In genomic region chr17:65635715-65636360, GRCm38 (mm10) we compare ENCODE assay signal across 23 mouse cellular contexts. TPM values are rescaled to one million over a fixed set of nuclear protein-coding genes. Genes with fewer than 3 reads are reported as not detected.
A peak's percentile ranks its signal among the peaks of the same experiment; 100 is the strongest.
DNase-seq lines count a peak whose midpoint lies in the region; ATAC-seq lines count a peak whose summit lies in the region.
"Had no signal": no experiment of that assay in that cellular context is flagged by ENCODE, and none has a peak within 500 bp of the region (broad histone marks: within the 10 kb centered on the region; RNA-seq: fewer than 3 reads in every experiment).

No protein-coding gene starts in this region.

- no peak overlapping the region for H3K9ac ChIP-seq in forebrain, embryonic 11.5 days (ENCODE audit: low read length)
- H3K9ac ChIP-seq: embryonic facial prominence, embryonic 13.5 days; hindbrain, embryonic 12.5 days; liver, embryonic 12.5 days; lung, embryonic 15.5 days had no signal

- H3K4me3 ChIP-seq in megakaryocyte, embryonic 14.5 days (replicated peaks), result peak overlapping the region; percentile 31
- H3K4me3 ChIP-seq in forebrain, embryonic 11.5 days (ENCODE audit: low read depth, low read length), result no peak overlapping the region
- H3K4me3 ChIP-seq: embryonic facial prominence, embryonic 13.5 days; hindbrain, embryonic 12.5 days; left cerebral cortex, adult 2 months; limb, embryonic 10.5 days; liver, embryonic 12.5 days; lung, embryonic 15.5 days had no signal

- no peak overlapping the region for H3K4me2 ChIP-seq in forebrain, embryonic 11.5 days (ENCODE audit: low read depth, low read length, severe bottlenecking)
- H3K4me2 ChIP-seq: embryonic facial prominence, embryonic 13.5 days; hindbrain, embryonic 12.5 days; liver, embryonic 12.5 days; lung, embryonic 15.5 days had no signal

- peaks cover 25% of the 10 kb centered on the region for H3K27me3 ChIP-seq in megakaryocyte, embryonic 14.5 days (replicated peaks)
- no peaks in the 10 kb centered on the region for H3K27me3 ChIP-seq in forebrain, embryonic 11.5 days (ENCODE audit: control insufficient read depth, insufficient read depth, low read length)
- H3K27me3 ChIP-seq: embryonic facial prominence, embryonic 13.5 days; hindbrain, embryonic 12.5 days; lung, embryonic 15.5 days had no signal

- peak; percentile 52 for DNase-seq in adrenal gland, adult 2 months
- DNase-seq in adrenal gland, adult 8-10 months, result no peak
- peak; percentile 48 to 49 for DNase-seq in heart, postnatal 10 days
- DNase-seq in heart, postnatal 25 days (ENCODE audit: low spot score), result no peak
- DNase-seq in MEL-GATA-1-ER (ENCODE audit: extremely low read depth, low read depth), result peak; percentile 69
- DNase-seq in forebrain, embryonic 11.5 days (ENCODE audit: low spot score), result no peak
- no peak for DNase-seq in urinary bladder, postnatal 10 days (ENCODE audit: low spot score)
- DNase-seq: cerebellum, adult 2 months; right cerebral cortex, postnatal 4 days had no signal

- no peak overlapping the region for H3K27ac ChIP-seq in forebrain, embryonic 11.5 days (ENCODE audit: low read depth, low read length)
- H3K27ac ChIP-seq: embryonic facial prominence, embryonic 13.5 days; hindbrain, embryonic 12.5 days; left cerebral cortex, adult 2 months; limb, embryonic 10.5 days; liver, embryonic 12.5 days; lung, embryonic 15.5 days; macrophage had no signal

- H3K4me1 ChIP-seq in megakaryocyte, embryonic 14.5 days, result peaks cover 19% of the 10 kb centered on the region
- no peaks in the 10 kb centered on the region for H3K4me1 ChIP-seq in forebrain, embryonic 11.5 days (replicated peaks; ENCODE audit: control insufficient read depth, insufficient read depth, low read length)
- H3K4me1 ChIP-seq: hindbrain, embryonic 12.5 days; limb, embryonic 10.5 days; liver, embryonic 12.5 days; lung, embryonic 15.5 days had no signal

- 90% methylated on average over 14 of the region's 14 CpGs for WGBS in forebrain, embryonic 11.5 days

- intact Hi-C loops in heart, postnatal 10 days (cut with DNase I), result no loop called here
- intact Hi-C loops in heart, postnatal 25 days (cut with DNase I), result no loop called here

- ATAC-seq in forebrain, embryonic 11.5 days (replicated peaks; ENCODE audit: low FRiP score), result no peak
- ATAC-seq: liver, embryonic 12.5 days; midbrain, embryonic 16.5 days had no signal

- H3K36me3 ChIP-seq in megakaryocyte, embryonic 14.5 days (replicated peaks; ENCODE audit: low read length), result no peaks in the 10 kb centered on the region
- H3K36me3 ChIP-seq in forebrain, embryonic 11.5 days (ENCODE audit: control insufficient read depth, insufficient read depth, low read length), result no peaks in the 10 kb centered on the region
- H3K36me3 ChIP-seq: embryonic facial prominence, embryonic 13.5 days; hindbrain, embryonic 12.5 days; limb, embryonic 10.5 days; liver, embryonic 12.5 days; lung, embryonic 15.5 days had no signal

- no peaks in the 10 kb centered on the region for H3K9me3 ChIP-seq in megakaryocyte, embryonic 14.5 days
- no peaks in the 10 kb centered on the region for H3K9me3 ChIP-seq in forebrain, embryonic 11.5 days (ENCODE audit: control insufficient read depth, low read length)
- H3K9me3 ChIP-seq: embryonic facial prominence, embryonic 13.5 days; hindbrain, embryonic 12.5 days; limb, embryonic 10.5 days; liver, embryonic 12.5 days; lung, embryonic 15.5 days had no signal

RNA-seq across cellular contexts. Expression of gene Txndc2, which starts 6.1 kb away (rescaled TPM):
- total RNA-seq in adrenal gland, adult 2 months (2021), result 10 to 100 TPM; 12.8 to 40.9 TPM
- 0.19 and 0.61 TPM in 2 replicates for polyA plus RNA-seq in adrenal gland, adult 2 months (2012; rRNA removed)
- total RNA-seq in adrenal gland, adult 8-10 months (2022), result 10 to 100 TPM in 2 of 4 experiments, 1 to 10 TPM in 2; 9.2 to 45.4 (median 18.7) TPM
- under 1 TPM; 0.15 to 0.19 TPM for total RNA-seq in heart, postnatal 10 days (2021)
- not detected for total RNA-seq in heart, postnatal 25 days (2021)
- polyA plus RNA-seq in megakaryocyte, embryonic 14.5 days (2012; ENCODE audit: insufficient read depth, low replicate concordance), result not detected in 2 replicates
- polyA plus RNA-seq in forebrain, embryonic 11.5 days (2014; fragmentation: Nextera tagmentation; extraction: Ambion mirVana), result 0.24 and 0.39 TPM in 2 replicates
- total RNA-seq: gastrocnemius, adult 8-10 months; layer of hippocampus, adult 8-10 months had no signal
- polyA plus RNA-seq: cortical plate, adult 2 months; embryonic facial prominence, embryonic 13.5 days; intestine, embryonic 14.5 days; kidney, embryonic 14.5 days; limb, embryonic 10.5 days; liver, embryonic 12.5 days; lung, embryonic 15.5 days; midbrain, embryonic 16.5 days had no signal

RNA-seq across cellular contexts. Expression of gene Vapa, which starts 22.5 kb away (rescaled TPM):
- 100 to 1,000 TPM; 131 to 211 TPM for total RNA-seq in adrenal gland, adult 2 months (2021)
- polyA plus RNA-seq in adrenal gland, adult 2 months (2012; rRNA removed), result 122 and 133 TPM in 2 replicates
- 100 to 1,000 TPM; 108 to 165 (median 135) TPM for total RNA-seq in adrenal gland, adult 8-10 months (2022)
- 100 to 1,000 TPM; 106 to 111 TPM for total RNA-seq in heart, postnatal 10 days (2021)
- 10 to 100 TPM; 86.2 to 88.8 TPM for total RNA-seq in heart, postnatal 25 days (2021)
- 91.1 and 360 TPM in 2 replicates for polyA plus RNA-seq in megakaryocyte, embryonic 14.5 days (2012; ENCODE audit: insufficient read depth, low replicate concordance)
- polyA plus RNA-seq in forebrain, embryonic 11.5 days (2014; fragmentation: Nextera tagmentation; extraction: Ambion mirVana), result 213 and 224 TPM in 2 replicates

Comparison
In these comparisons a context has a peak if more than half of its experiments do, and no peak if none do; other contexts are left out.
1. DNase-seq: peak in adrenal gland, adult 2 months (single experiment), heart, postnatal 10 days (2 of 2) and MEL-GATA-1-ER (single experiment); none in adrenal gland, adult 8-10 months (single experiment), heart, postnatal 25 days (single experiment), forebrain, embryonic 11.5 days (single experiment) and urinary bladder, postnatal 10 days (single experiment).
2. RNA of gene Txndc2, which starts 6.1 kb away (total RNA-seq): 12.8 to 40.9 TPM in adrenal gland, adult 2 months and 9.2 to 45.4 TPM in adrenal gland, adult 8-10 months; 0.15 to 0.19 TPM in heart, postnatal 10 days and not detected in heart, postnatal 25 days; every median in the first group is over 4 times any median in the second.